Mouse (Mus musculus): ENCODE measurements around the gene March4.

GRCm38 (mm10) chr1:72491307-72491706 lies 45.4 kb downstream of the March4 start:
- TF ChIP-seq CTCF (IDR thresholded peaks at IDR 0.05; ENCODE audit: extremely low read depth, insufficient read depth, low read length), result no peak
- no peak for TF ChIP-seq POLR2A (IDR thresholded peaks at IDR 0.05; ENCODE audit: extremely low read depth, insufficient read depth, low read length)

Data from cortical plate, adult 2 months (tissue).